In the genomic region with DNA sequence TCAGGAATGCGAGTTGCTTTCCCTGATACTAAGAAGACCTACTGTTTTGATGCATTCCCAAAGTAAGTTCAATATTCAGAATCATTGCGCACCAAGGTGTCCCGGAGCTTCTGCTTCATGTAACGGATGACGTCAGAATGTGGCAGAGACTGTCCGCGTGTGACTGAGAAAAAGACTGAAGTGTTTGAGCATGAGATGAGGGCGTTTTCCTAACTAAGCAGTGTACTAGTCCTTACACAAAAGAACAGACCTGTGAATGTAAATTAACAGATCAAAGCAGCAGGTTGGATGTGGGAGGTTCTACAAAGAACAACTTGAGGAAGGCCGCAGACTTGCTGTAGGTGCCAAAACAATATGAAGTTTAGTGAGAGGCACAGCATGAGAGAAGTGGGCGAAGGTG, we compare ENCODE assay signal across 21 mouse cellular contexts.
"Had no signal": no experiment of that assay in that cellular context is flagged by ENCODE, and none has a peak within 500 bp of the region (broad histone marks: within the 10 kb centered on the region; RNA-seq: fewer than 3 reads in every experiment).

No protein-coding gene starts in this region.

- H3K27me3 ChIP-seq: lung, embryonic 15.5 days; midbrain, embryonic 12.5 days; neural tube, embryonic 13.5 days; neural tube, embryonic 15.5 days had no signal

- H3K4me1 ChIP-seq: lung, embryonic 15.5 days; midbrain, embryonic 10.5 days; midbrain, embryonic 12.5 days; neural tube, embryonic 13.5 days had no signal

- H3K27ac ChIP-seq: lung, embryonic 15.5 days; macrophage; midbrain, embryonic 10.5 days; midbrain, embryonic 12.5 days; neural tube, embryonic 13.5 days; neural tube, embryonic 15.5 days had no signal

- H3K4me3 ChIP-seq: lung, embryonic 15.5 days; midbrain, embryonic 10.5 days; midbrain, embryonic 12.5 days; myocyte; neural tube, embryonic 13.5 days; neural tube, embryonic 15.5 days had no signal

- H3K4me2 ChIP-seq: lung, embryonic 15.5 days; midbrain, embryonic 12.5 days; neural tube, embryonic 13.5 days; neural tube, embryonic 15.5 days had no signal

- H3K9ac ChIP-seq: lung, embryonic 15.5 days; midbrain, embryonic 12.5 days; neural tube, embryonic 13.5 days; neural tube, embryonic 15.5 days had no signal

- H3K9me3 ChIP-seq: lung, embryonic 15.5 days; midbrain, embryonic 10.5 days; midbrain, embryonic 12.5 days; neural tube, embryonic 13.5 days; neural tube, embryonic 15.5 days had no signal

- DNase-seq: lung, adult 2 months; lung, postnatal 14 days; lung, postnatal 36 days; midbrain, embryonic 14.5 days; retina, postnatal 1 day; right cerebral cortex, adult 18-20 months; right cerebral cortex, postnatal 25 days; right cerebral cortex, postnatal 4 days; spleen, adult 18-20 months; thymus, adult 18-20 months; thymus, postnatal 14 days; thymus, postnatal 36 days had no signal

- ATAC-seq: lung, postnatal 0 days; midbrain, embryonic 16.5 days had no signal
